Mouse (Mus musculus) liver, embryonic 16.5 days (tissue): ENCODE data around the gene Zfp207. TPM values are rescaled to one million over a fixed set of nuclear protein-coding genes. Genes with fewer than 3 reads are reported as not detected.
"Not testable (repeated sequence)": the region's sequence is repeated elsewhere in the genome, so short reads cannot be mapped to it uniquely, and the experiment has no call there.

Source experiments
- ATAC-seq: fragments of 200-750 bp; cut with Nextera tagmentation; 2 replicates; pipeline ENCODE4 v1.8.0; 2017; ENCODE audit warnings: low read depth, mild to moderate bottlenecking, moderate number of reproducible peaks, moderate library complexity
- H3K27ac ChIP-seq: fragments of 300-500 bp; sonication (generic); 2 replicates; pipeline ENCODE4 v1.5.1; 2014; ENCODE audit warnings: mild to moderate bottlenecking, low read length
- H3K27me3 ChIP-seq: fragments of 300-500 bp; sonication (generic); 2 replicates; pipeline ENCODE4 v1.6.1; 2014; ENCODE audit warnings: low read depth, low read length, mixed read lengths; ENCODE audit not compliant: control insufficient read depth, insufficient read depth
- H3K36me3 ChIP-seq: fragments of 300-500 bp; sonication (generic); 2 replicates; pipeline ENCODE4 v1.6.1; 2014; ENCODE audit warnings: mild to moderate bottlenecking; ENCODE audit not compliant: control insufficient read depth, insufficient read depth
- H3K4me1 ChIP-seq: fragments of 300-500 bp; sonication (generic); 2 replicates; pipeline ENCODE4 v1.6.1; 2014; ENCODE audit warnings: low read depth, low read length, mixed read lengths; ENCODE audit not compliant: control insufficient read depth
- H3K4me2 ChIP-seq: fragments of 300-500 bp; sonication (generic); 2 replicates; pipeline ENCODE4 v1.6.1; 2014; ENCODE audit warnings: low read depth, low read length, mixed read lengths
- H3K4me3 ChIP-seq: fragments of 300-500 bp; sonication (generic); 2 replicates; pipeline ENCODE4 v1.5.1; 2014; ENCODE audit warnings: low read depth, mild to moderate bottlenecking, low read length
- H3K9ac ChIP-seq: fragments of 300-500 bp; sonication (generic); 2 replicates; pipeline ENCODE4 v1.6.1; 2014; ENCODE audit warnings: low read depth, low read length
- H3K9me3 ChIP-seq: fragments of 300-500 bp; sonication (generic); replicated peaks from 2 replicates; pipeline ENCODE4 v1.6.1; 2016; ENCODE audit warnings: low read length; ENCODE audit not compliant: control insufficient read depth
- WGBS: fragments of 180-500 bp; shearing (Covaris S2); extraction: QIAGEN DNeasy Blood & Tissue Kit; methylation state at CpG from one replicate; pipeline ENCODE4 v1.1.7; 2014; ENCODE audit not compliant: insufficient replicate concordance; 5-methylcytosine and 5-hydroxymethylcytosine counted together
- polyA plus RNA-seq: library from polyadenylated mRNA; unstranded; fragments of >200 nt; fragmentation: Nextera tagmentation; extraction: Ambion mirVana; gene quantifications from 2 replicates; pipeline ENCODE4 v1.2.1, GENCODE M21; 2015

Gene Zfp207
- polyA plus RNA-seq, 1 experiment from 2014 or later, result 81.5 TPM

DNA sequence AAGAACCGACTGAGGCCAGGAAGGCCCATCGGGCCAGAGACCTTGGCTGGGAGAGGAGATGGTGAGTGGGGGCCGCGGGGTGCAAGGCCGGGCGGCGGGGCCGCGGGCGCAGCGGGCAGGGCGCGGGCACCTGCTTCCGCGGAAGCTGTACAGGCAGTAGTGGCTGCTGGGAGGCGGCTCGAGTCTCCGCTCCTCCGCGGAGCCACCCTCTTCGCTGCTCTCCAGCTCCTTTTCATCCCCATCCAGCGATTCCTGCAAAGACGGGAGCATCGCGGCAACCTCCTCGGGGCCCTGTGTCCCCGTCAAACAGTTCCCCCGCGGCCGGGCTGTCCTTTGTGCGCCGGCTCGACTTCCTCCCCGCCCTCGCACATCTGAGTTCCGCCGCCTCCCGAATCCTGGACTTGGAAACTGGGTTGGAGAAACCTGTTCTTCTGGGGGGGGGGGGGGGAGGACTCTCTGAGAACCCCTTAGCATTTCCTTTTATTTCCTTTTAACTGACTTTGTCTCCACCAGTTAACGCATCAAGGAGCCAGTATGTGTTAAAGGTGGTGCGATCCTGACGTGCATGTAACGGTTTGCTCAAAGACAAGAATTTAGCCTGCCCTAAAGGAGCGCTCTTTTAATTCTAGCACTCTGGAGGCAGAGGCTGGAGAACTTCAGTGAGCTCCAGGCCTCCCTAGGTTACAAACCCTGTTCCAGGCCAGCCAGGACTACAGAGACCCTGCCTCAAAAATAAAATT, 5.2 kb upstream of the Zfp207 start, which contains the start of gene 5730455P16Rik:
5730455P16Rik (minus strand) TSS at position 323 of the 740 bp plus-strand sequence.
- H3K27ac ChIP-seq, result peak within 1 kb of the TSS; percentile 75
- H3K9ac ChIP-seq, result peak within 1 kb of the TSS; percentile 94
- ATAC-seq, result peak; percentile 77
- H3K4me1 ChIP-seq, result peaks cover 19% of the 10 kb centered on the region
- peak within 1 kb of the TSS; percentile 87 for H3K4me3 ChIP-seq
- H3K4me2 ChIP-seq, result peak within 1 kb of the TSS; percentile 94
- H3K27me3 ChIP-seq, result no peaks in the 10 kb centered on the region
- H3K36me3 ChIP-seq, result peaks cover 5% of the 10 kb centered on the region; the same call in 1 of the 2 replicates
- no peaks in the 10 kb centered on the region for H3K9me3 ChIP-seq
- WGBS, result 1% methylated on average over 43 of the region's 43 CpGs

DNA sequence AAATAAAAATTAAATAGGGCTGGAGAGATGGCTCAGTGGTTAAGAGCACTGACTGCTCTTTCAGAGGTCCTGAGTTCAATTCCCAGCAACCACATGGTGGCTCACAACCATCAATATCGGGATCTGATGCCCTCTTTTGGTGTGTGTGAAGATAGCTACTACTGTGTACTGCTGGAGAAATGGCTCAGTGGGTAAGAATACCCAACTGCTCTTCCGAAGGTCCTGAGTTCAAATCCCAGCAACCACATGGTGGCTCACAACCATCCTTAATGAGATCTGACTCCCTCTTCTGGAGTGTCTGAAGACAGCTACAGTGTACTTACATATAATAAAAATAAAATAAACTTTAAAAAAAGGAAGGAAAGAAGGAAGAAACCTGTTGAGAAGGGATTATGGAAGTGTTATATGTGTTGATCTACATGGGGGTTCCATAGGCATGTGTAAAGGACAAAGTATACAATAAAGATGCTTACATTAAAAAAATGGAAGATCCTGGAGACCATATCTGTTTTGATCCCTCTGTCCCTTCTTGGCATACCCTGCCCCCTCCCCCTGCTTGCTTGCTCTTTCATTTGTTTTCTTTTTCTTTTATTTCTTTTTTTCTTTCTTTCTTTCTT, 4.5 kb upstream of the Zfp207 start:
- not testable (repeated sequence) for ATAC-seq, H3K9me3 ChIP-seq, H3K36me3 ChIP-seq, H3K27me3 ChIP-seq
- Histone ChIP-seq H3K4me1 (peaks cover 19% of the 10 kb centered on the region), H3K4me3 (peak overlapping the region; percentile 87), H3K9ac (peak overlapping the region; percentile 94), H3K4me2 (peak overlapping the region; percentile 94), H3K27ac (peak overlapping the region; percentile 75)
- 51% methylated on average over 2 of the region's 2 CpGs for WGBS

- H3K4me3 ChIP-seq, H3K27me3 ChIP-seq, H3K36me3 ChIP-seq, H3K9me3 ChIP-seq, H3K4me2 ChIP-seq, H3K27ac ChIP-seq, H3K9ac ChIP-seq, ATAC-seq: not testable (repeated sequence)
- 87% methylated on average over 7 of the region's 7 CpGs for WGBS
- H3K4me1 ChIP-seq, result peaks cover 19% of the 10 kb centered on the region
Observed at GRCm38 (mm10) chr11:80379184-80379583, 3.9 kb upstream of the Zfp207 start.

DNA sequence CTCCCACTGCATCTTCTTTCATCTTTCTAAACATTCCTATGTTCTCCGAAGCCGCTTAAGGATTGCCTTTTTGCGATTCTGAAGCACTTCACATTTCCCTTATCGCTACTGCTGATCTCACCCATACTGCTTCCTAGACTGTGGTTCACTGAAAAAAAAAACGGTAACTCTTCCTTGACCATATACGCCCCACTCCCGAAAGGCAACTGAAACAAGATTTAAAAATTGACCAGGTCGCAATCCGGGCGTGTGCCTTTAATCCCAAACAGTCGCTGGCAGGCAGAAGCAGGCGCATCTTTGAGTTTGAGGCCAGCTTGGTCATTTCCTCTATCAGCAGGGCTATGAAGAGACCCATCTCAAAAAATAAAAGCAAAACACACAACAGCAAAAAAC, 457 bp upstream of the Zfp207 start:
- H3K9ac ChIP-seq, result peak overlapping the region; percentile 81
- WGBS, result under 1% methylated on average over 12 of the region's 12 CpGs

DNA sequence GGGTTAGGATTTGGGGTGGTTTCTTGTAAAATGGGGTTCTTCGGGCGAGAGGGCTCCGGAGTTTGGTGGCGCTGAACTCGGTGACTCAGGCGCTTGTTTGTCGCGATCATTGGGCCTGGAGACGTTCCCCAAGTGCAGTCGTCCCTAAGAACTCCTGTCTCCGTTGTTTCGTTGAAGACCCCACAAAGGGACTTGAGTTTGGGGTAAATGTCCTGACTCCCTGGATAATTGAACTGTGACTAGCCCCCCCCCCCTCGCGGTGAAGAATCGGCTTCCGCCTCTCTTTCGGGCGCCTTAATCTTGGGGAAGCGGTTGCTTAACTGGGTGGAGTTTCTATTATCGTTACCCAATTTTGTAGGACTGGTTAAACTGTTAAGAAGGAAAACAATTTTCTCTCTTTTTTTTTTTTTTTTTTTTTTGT, 557 bp downstream of the Zfp207 start:
- peak overlapping the region; percentile 97 for H3K27ac ChIP-seq
- H3K27me3 ChIP-seq, result no peaks in the 10 kb centered on the region
- H3K4me3 ChIP-seq, result peak overlapping the region; percentile 96
- no peak overlapping the region for H3K4me2 ChIP-seq
- peak overlapping the region; percentile 96 for H3K9ac ChIP-seq
- H3K36me3 ChIP-seq, result peaks cover 14% of the 10 kb centered on the region
- peak; percentile 55 for ATAC-seq
- peaks cover 22% of the 10 kb centered on the region for H3K4me1 ChIP-seq
- WGBS, result under 1% methylated on average over 20 of the region's 20 CpGs
- H3K9me3 ChIP-seq, result no peaks in the 10 kb centered on the region

More for the DNA sequence above, 457 bp upstream of the Zfp207 start:
- Histone ChIP-seq H3K4me1 (peaks cover 24% of the 10 kb centered on the region), H3K36me3 (peaks cover 4% of the 10 kb centered on the region), H3K4me3 (peak overlapping the region; percentile 96), H3K9me3 (no peaks in the 10 kb centered on the region), H3K27me3 (no peaks in the 10 kb centered on the region), H3K27ac (peak overlapping the region; percentile 97), H3K4me2 (peak overlapping the region; percentile 86)
- peak; percentile 22 for ATAC-seq

- peak overlapping the region; percentile 75 for H3K4me3 ChIP-seq
- no peak for ATAC-seq
- H3K4me2 ChIP-seq, result peak overlapping the region; percentile 79
- peak overlapping the region; percentile 50 for H3K27ac ChIP-seq
- no peaks in the 10 kb centered on the region for H3K27me3 ChIP-seq
- H3K9me3 ChIP-seq, result no peaks in the 10 kb centered on the region
- H3K9ac ChIP-seq, result peak overlapping the region; percentile 77
- H3K4me1 ChIP-seq, result peaks cover 22% of the 10 kb centered on the region
- H3K36me3 ChIP-seq, result peaks cover 21% of the 10 kb centered on the region
Observed at GRCm38 (mm10) chr11:80384461-80384860, 1.4 kb downstream of the Zfp207 start.

DNA sequence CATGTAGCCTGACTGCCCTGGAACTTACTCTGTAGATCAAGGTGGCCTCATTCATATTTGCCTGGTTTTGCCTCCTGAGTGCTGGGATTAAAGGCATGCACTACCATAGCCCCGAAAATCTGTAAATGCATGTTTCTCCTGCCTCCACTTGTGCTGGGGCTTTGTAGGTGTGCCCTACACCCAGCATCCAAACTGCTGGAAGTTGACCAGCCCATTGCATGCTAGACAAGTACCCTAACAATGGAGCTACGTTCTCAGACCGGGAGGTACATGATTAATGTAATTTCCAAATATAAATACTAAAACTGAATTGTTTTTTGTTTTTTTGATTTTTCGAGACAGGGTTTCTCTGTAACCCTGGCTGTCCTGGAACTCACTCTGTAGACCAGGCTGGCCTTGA, 2.0 kb downstream of the Zfp207 start:
- H3K27ac ChIP-seq, result no peak overlapping the region
- 26% methylated on average over 4 of the region's 4 CpGs for WGBS
- no peaks in the 10 kb centered on the region for H3K27me3 ChIP-seq
- no peak for ATAC-seq
- H3K4me1 ChIP-seq, result peaks cover 22% of the 10 kb centered on the region
- H3K4me3 ChIP-seq, result peak overlapping the region; percentile 75
- peak overlapping the region; percentile 77 for H3K9ac ChIP-seq
- H3K9me3 ChIP-seq, result no peaks in the 10 kb centered on the region
- peak overlapping the region; percentile 79 for H3K4me2 ChIP-seq
- H3K36me3 ChIP-seq, result peaks cover 25% of the 10 kb centered on the region

DNA sequence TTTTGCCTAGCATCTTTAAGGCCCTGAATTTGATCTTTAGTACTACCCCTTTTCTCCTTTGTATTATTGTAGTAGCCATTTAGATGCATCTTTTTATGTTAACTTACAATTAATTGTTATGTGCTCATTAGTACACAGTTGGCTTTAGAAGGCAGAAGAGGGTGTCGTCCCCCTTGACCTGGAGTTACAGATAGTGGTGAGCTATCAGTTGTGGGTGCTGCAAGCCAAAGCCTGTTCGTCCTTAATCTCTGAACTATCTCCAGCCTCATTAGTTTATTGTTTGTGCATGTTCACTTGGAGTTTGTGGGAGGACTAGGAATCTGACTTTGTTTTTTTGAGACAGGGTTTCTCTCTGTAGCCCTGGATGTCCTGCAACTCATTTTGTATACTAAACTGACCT, 3.7 kb downstream of the Zfp207 start:
- no peak overlapping the region; the same call in 1 of the 2 replicates for H3K9ac ChIP-seq

GRCm38 (mm10) chr11:80389885-80390284, 6.8 kb downstream of the Zfp207 start:
- no peak overlapping the region for H3K27ac ChIP-seq
- no peak overlapping the region for H3K4me3 ChIP-seq
- H3K4me1 ChIP-seq, result peaks cover 13% of the 10 kb centered on the region
- no peak overlapping the region for H3K9ac ChIP-seq
- no peak for ATAC-seq
- WGBS, result 60% methylated on average over 1 of the region's 1 CpGs
- no peak overlapping the region for H3K4me2 ChIP-seq
- no peaks in the 10 kb centered on the region for H3K27me3 ChIP-seq
- H3K36me3 ChIP-seq, result peaks cover 54% of the 10 kb centered on the region
- H3K9me3 ChIP-seq, result no peaks in the 10 kb centered on the region

More for the DNA sequence above, 3.7 kb downstream of the Zfp207 start:
- Histone ChIP-seq H3K36me3 (peaks cover 36% of the 10 kb centered on the region), H3K4me1 (peaks cover 21% of the 10 kb centered on the region), H3K4me2 (peak overlapping the region; percentile 79), H3K9me3 (no peaks in the 10 kb centered on the region), H3K4me3 (peak overlapping the region; percentile 75), H3K27me3 (no peaks in the 10 kb centered on the region), H3K27ac (no peak overlapping the region)
- ATAC-seq, result no peak
- 17% methylated on average over 2 of the region's 2 CpGs for WGBS
